Mouse (Mus musculus) CH12.LX (cell line): ENCODE measurements around the gene Trabd2b. TPM values are rescaled to one million over a fixed set of nuclear protein-coding genes. Genes with fewer than 3 reads are reported as not detected.

Experiments used
- DNase-seq: peaks from one replicate; pipeline ENCODE4 v3.0.0-alpha.2; 2013; ENCODE audit errors: extremely low read depth
- H3K27ac ChIP-seq: 2 replicates; pipeline ENCODE4 v1.5.1; 2012; ENCODE audit warnings: low read depth, mild to moderate bottlenecking, control low read depth, moderate library complexity; ENCODE audit not compliant: insufficient read depth
- H3K27me3 ChIP-seq: replicated peaks from 2 replicates; pipeline ENCODE3; 2012; ENCODE audit warnings: inconsistent platforms
- H3K36me3 ChIP-seq, 2 experiments: replicated peaks in 1 of 2; 2 replicates each; pipeline versions ENCODE3 to v1.6.1; 2012; ENCODE audit warnings: inconsistent platforms in 1 of 2, low read length in 1 of 2, mild to moderate bottlenecking in 1 of 2, mixed read lengths in 1 of 2, moderate library complexity in 1 of 2; ENCODE audit not compliant: control insufficient read depth in 1 of 2, insufficient read depth in 1 of 2
- H3K4me1 ChIP-seq, 2 experiments: 2 replicates each; pipeline ENCODE4 v1.6.1; 2012; ENCODE audit warnings: inconsistent platforms in 1 of 2, moderate library complexity in 1 of 2; ENCODE audit not compliant: insufficient read depth in 2 of 2, control insufficient read depth in 1 of 2
- H3K4me2 ChIP-seq: 2 replicates; pipeline ENCODE4 v1.6.1; 2012; ENCODE audit warnings: low read depth, mild to moderate bottlenecking, control low read depth; ENCODE audit not compliant: poor library complexity, insufficient read depth, severe bottlenecking
- H3K4me3 ChIP-seq, 3 experiments: fragments of 150-350 bp in 1 of 3; sonication (generic) in 1 of 3; replicated peaks in 1 of 3; 2 replicates each; pipeline versions ENCODE3 to v1.5.1; 2011 to 2012; ENCODE audit warnings: low read depth in 2 of 3, low read length in 2 of 3, mild to moderate bottlenecking in 2 of 3, moderate library complexity in 2 of 3, control low read depth in 1 of 3, improper control_type of control experiment in 1 of 3, inconsistent platforms in 1 of 3, mixed read lengths in 1 of 3; ENCODE audit not compliant: poor library complexity in 1 of 3
- H3K79me2 ChIP-seq: replicated peaks from 2 replicates; pipeline ENCODE4 v1.6.1; 2012; ENCODE audit warnings: mild to moderate bottlenecking, moderate library complexity; ENCODE audit not compliant: control insufficient read depth, poor library complexity, insufficient read depth, severe bottlenecking; ENCODE audit errors: extremely low read depth
- H3K9ac ChIP-seq: 2 replicates; pipeline ENCODE4 v1.6.1; 2012; ENCODE audit warnings: low read depth, mild to moderate bottlenecking, control low read depth, moderate library complexity; ENCODE audit not compliant: insufficient read depth
- H3K9me3 ChIP-seq: replicated peaks from 2 replicates; pipeline ENCODE3; 2012; ENCODE audit warnings: low read length, inconsistent platforms, mixed read lengths
- BHLHE40 ChIP-seq: IDR thresholded peaks from 2 replicates; pipeline ENCODE4 v1.6.1; 2011; ENCODE audit warnings: mild to moderate bottlenecking, low read depth, low read length, improper control_type of control experiment
- CHD1 ChIP-seq: IDR thresholded peaks from 2 replicates; pipeline ENCODE4 v1.6.1; 2012; ENCODE audit warnings: low read depth, low read length, improper control_type of control experiment, inconsistent platforms
- CHD2 ChIP-seq: IDR thresholded peaks from 2 replicates; pipeline ENCODE4 v1.6.1; 2011; ENCODE audit warnings: low read length, improper control_type of control experiment
- CTCF ChIP-seq, 2 experiments: IDR thresholded peaks in 1 of 2; conservative IDR thresholded peaks in 1 of 2; 2 replicates each; pipeline ENCODE4 v1.5.1; 2011 to 2012; ENCODE audit warnings: low read depth in 2 of 2, low read length in 2 of 2, improper control_type of control experiment in 1 of 2, inconsistent platforms in 1 of 2, mild to moderate bottlenecking in 1 of 2, moderate library complexity in 1 of 2
- E2F4 ChIP-seq: IDR thresholded peaks from 2 replicates; pipeline ENCODE4 v1.6.1; 2011; ENCODE audit warnings: low read depth, low read length, improper control_type of control experiment; ENCODE audit not compliant: insufficient replicate concordance
- ELF1 ChIP-seq: IDR thresholded peaks from 2 replicates; pipeline ENCODE4 v1.6.1; 2014; ENCODE audit warnings: low read depth, mild to moderate bottlenecking, inconsistent platforms, low read length, improper control_type of control experiment
- IRF4 ChIP-seq: IDR thresholded peaks from 2 replicates; pipeline ENCODE4 v1.6.1; 2014; ENCODE audit warnings: low read depth, mild to moderate bottlenecking, inconsistent platforms, low read length, improper control_type of control experiment
- JUN ChIP-seq: IDR thresholded peaks from 2 replicates; pipeline ENCODE4 v1.6.1; 2011; ENCODE audit warnings: low read depth, mild to moderate bottlenecking, low read length, improper control_type of control experiment, moderate library complexity; ENCODE audit not compliant: insufficient read depth
- KAT2A ChIP-seq: IDR thresholded peaks from 2 replicates; pipeline ENCODE4 v1.6.1; 2012; ENCODE audit warnings: low read length, improper control_type of control experiment, inconsistent platforms; ENCODE audit not compliant: insufficient replicate concordance
- MAZ ChIP-seq: IDR thresholded peaks from 2 replicates; pipeline ENCODE4 v1.6.1; 2012; ENCODE audit warnings: low read depth, mild to moderate bottlenecking, inconsistent platforms, low read length, improper control_type of control experiment, moderate library complexity
- MXI1 ChIP-seq: IDR thresholded peaks from 2 replicates; pipeline ENCODE4 v1.6.1; 2011; ENCODE audit warnings: mild to moderate bottlenecking, low read depth, low read length, improper control_type of control experiment
- MYC ChIP-seq: IDR thresholded peaks from 2 replicates; pipeline ENCODE4 v1.6.1; 2011; ENCODE audit warnings: low read depth, mild to moderate bottlenecking, improper control_type of control experiment, low read length
- NELFE ChIP-seq: IDR thresholded peaks from 2 replicates; pipeline ENCODE4 v1.6.1; 2011; ENCODE audit warnings: low read depth, low read length, improper control_type of control experiment
- NRF1 ChIP-seq: IDR thresholded peaks from 2 replicates; pipeline ENCODE4 v1.6.1; 2014; ENCODE audit warnings: low read depth, mild to moderate bottlenecking, inconsistent platforms, low read length, improper control_type of control experiment, moderate library complexity
- PAX5 ChIP-seq: IDR thresholded peaks from 2 replicates; pipeline ENCODE4 v1.6.1; 2012; ENCODE audit warnings: low read length, inconsistent platforms, mixed read lengths
- POLR2A ChIP-seq: IDR thresholded peaks from 2 replicates; pipeline ENCODE4 v1.6.1; 2011; ENCODE audit warnings: low read depth, mild to moderate bottlenecking, improper control_type of control experiment, low read length
- RAD21 ChIP-seq: IDR thresholded peaks from 2 replicates; pipeline ENCODE4 v1.6.1; 2011; ENCODE audit warnings: low read depth, mild to moderate bottlenecking, low read length, improper control_type of control experiment, moderate library complexity
- SIN3A ChIP-seq: IDR thresholded peaks from 2 replicates; pipeline ENCODE4 v1.6.1; 2012; ENCODE audit warnings: low read length, improper control_type of control experiment, inconsistent platforms
- SMC3 ChIP-seq: IDR thresholded peaks from 2 replicates; pipeline ENCODE4 v1.6.1; 2011; ENCODE audit warnings: low read depth, low read length, improper control_type of control experiment
- TCF12 ChIP-seq: IDR thresholded peaks from 2 replicates; pipeline ENCODE4 v1.6.1; 2014; ENCODE audit warnings: low read depth, mild to moderate bottlenecking, inconsistent platforms, low read length, improper control_type of control experiment
- USF1 ChIP-seq: IDR thresholded peaks from 2 replicates; pipeline ENCODE4 v1.6.1; 2014; ENCODE audit warnings: low read depth, mild to moderate bottlenecking, inconsistent platforms, low read length, improper control_type of control experiment
- USF2 ChIP-seq: conservative IDR thresholded peaks from 2 replicates; pipeline ENCODE4 v1.6.1; 2011; ENCODE audit warnings: low read depth, low read length, improper control_type of control experiment
- ZC3H11A ChIP-seq: IDR thresholded peaks from 2 replicates; pipeline ENCODE4 v1.6.1; 2012; ENCODE audit warnings: low read depth, mild to moderate bottlenecking, inconsistent platforms, low read length, improper control_type of control experiment
- ZKSCAN1 ChIP-seq: IDR thresholded peaks from 2 replicates; pipeline ENCODE4 v1.6.1; 2012; ENCODE audit warnings: low read depth, inconsistent platforms, low read length, improper control_type of control experiment, borderline replicate concordance
- ZMIZ1 ChIP-seq: IDR thresholded peaks from 2 replicates; pipeline ENCODE4 v1.6.1; 2012; ENCODE audit warnings: low read depth, mild to moderate bottlenecking, inconsistent platforms, low read length, improper control_type of control experiment
- ZNF384 ChIP-seq: IDR thresholded peaks from 2 replicates; pipeline ENCODE4 v1.6.1; 2012; ENCODE audit warnings: low read depth, low read length, improper control_type of control experiment, inconsistent platforms
- dilution Hi-C: fragments of 300-500 bp; cut with MboI; formaldehyde crosslinking; loops from 2 replicates; pipeline ENCODE4 v1.14.3; 2020; ENCODE audit warnings: low sequenced_read_pairs; ENCODE audit not compliant: extremely low pct_unique_long_range_greater_than_20kb, extremely low pct_ligation_motif_present
- in situ Hi-C: fragments of 300-500 bp; cut with MboI; formaldehyde crosslinking; loops from 3 replicates; pipeline ENCODE4 v1.14.3; 2019; ENCODE audit warnings: low sequenced_read_pairs, low pct_ligation_motif_present, low pct_unique_long_range_greater_than_20kb, mixed read lengths
- polyA plus RNA-seq: library from polyadenylated mRNA; unstranded; fragments of >175 nt; gene quantifications from 2 replicates; pipeline ENCODE4 v1.2.1, GENCODE M21; 2012; ENCODE audit warnings: low read depth; ENCODE audit not compliant: insufficient read length
- total RNA-seq, 2 experiments: library from RNA; depleted of rRNA; stranded (reverse); fragments of 300-350 nt in 1 of 2; fragments of >200 nt in 1 of 2; gene quantifications; 2 replicates each; pipeline ENCODE4 v1.2.3; 2012 to 2014

The Trabd2b gene
- total and polyA plus RNA-seq, 3 experiments: not detected

GRCm38 (mm10) chr4:114367840-114368239, 38.7 kb upstream of the Trabd2b start:
- H3K4me3 ChIP-seq: no peak overlapping the region
- peaks cover 64% of the 10 kb centered on the region for H3K27me3 ChIP-seq
- TF ChIP-seq USF2: no peak
- no peak for TF ChIP-seq ZKSCAN1
- TF ChIP-seq BHLHE40: no peak
- TF ChIP-seq TCF12: no peak
- TF ChIP-seq MYC: no peak
- no peak for TF ChIP-seq ELF1
- no peak for TF ChIP-seq SMC3
- no peak for TF ChIP-seq MAZ
- no peak for TF ChIP-seq USF1
- TF ChIP-seq ZNF384: no peak
- no peak for TF ChIP-seq ZMIZ1
- TF ChIP-seq SIN3A: no peak
- TF ChIP-seq CHD2: no peak
- TF ChIP-seq E2F4: no peak
- no peak for TF ChIP-seq MXI1
- no peak for TF ChIP-seq CHD1
- TF ChIP-seq JUN: no peak
- no peak for TF ChIP-seq KAT2A
- TF ChIP-seq ZC3H11A: no peak
- no peak for TF ChIP-seq NRF1
- no peak for DNase-seq
- no peak overlapping the region for H3K9ac ChIP-seq
- no peak overlapping the region for H3K4me2 ChIP-seq
- no peaks in the 10 kb centered on the region for H3K36me3 ChIP-seq
- no peaks in the 10 kb centered on the region for H3K4me1 ChIP-seq
- dilution Hi-C loops (no loop called here), in situ Hi-C loops (no loop called here)
- H3K9me3 ChIP-seq: no peaks in the 10 kb centered on the region
- no peak overlapping the region for H3K27ac ChIP-seq
- H3K79me2 ChIP-seq: no peaks in the 10 kb centered on the region

- Histone ChIP-seq H3K27me3 (peaks cover 54% of the 10 kb centered on the region), H3K36me3 (no peaks in the 10 kb centered on the region), H3K4me2 (no peak overlapping the region), H3K27ac (no peak overlapping the region), H3K9me3 (no peaks in the 10 kb centered on the region), H3K9ac (no peak overlapping the region)
- DNase-seq: no peak
- in situ Hi-C loops (no loop called here), dilution Hi-C loops (no loop called here)
- TF ChIP-seq NELFE (no peak), CTCF (conservative IDR thresholded peaks at IDR 0.05 in 1 of 2, IDR thresholded peaks at IDR 0.05 in 1 of 2; ENCODE audit: low read depth in 2 of 2, low read length in 2 of 2) (no peak), E2F4 (no peak), MAZ (no peak), RAD21 (no peak), CHD2 (no peak), POLR2A (no peak), MXI1 (no peak), ZNF384 (no peak), TCF12 (no peak), CHD1 (no peak), PAX5 (no peak), IRF4 (no peak)
- TF ChIP-seq, all 38 proteins: peak for 0
- Histone ChIP-seq H3K79me2 (no peaks in the 10 kb centered on the region), H3K4me3 (no peak overlapping the region), H3K4me1 (no peaks in the 10 kb centered on the region)
These were observed 36.9 kb upstream of the Trabd2b start for GRCm38 (mm10) chr4:114369591-114369990.
